Mouse (Mus musculus): ENCODE data around the gene Prkd1.

DNA sequence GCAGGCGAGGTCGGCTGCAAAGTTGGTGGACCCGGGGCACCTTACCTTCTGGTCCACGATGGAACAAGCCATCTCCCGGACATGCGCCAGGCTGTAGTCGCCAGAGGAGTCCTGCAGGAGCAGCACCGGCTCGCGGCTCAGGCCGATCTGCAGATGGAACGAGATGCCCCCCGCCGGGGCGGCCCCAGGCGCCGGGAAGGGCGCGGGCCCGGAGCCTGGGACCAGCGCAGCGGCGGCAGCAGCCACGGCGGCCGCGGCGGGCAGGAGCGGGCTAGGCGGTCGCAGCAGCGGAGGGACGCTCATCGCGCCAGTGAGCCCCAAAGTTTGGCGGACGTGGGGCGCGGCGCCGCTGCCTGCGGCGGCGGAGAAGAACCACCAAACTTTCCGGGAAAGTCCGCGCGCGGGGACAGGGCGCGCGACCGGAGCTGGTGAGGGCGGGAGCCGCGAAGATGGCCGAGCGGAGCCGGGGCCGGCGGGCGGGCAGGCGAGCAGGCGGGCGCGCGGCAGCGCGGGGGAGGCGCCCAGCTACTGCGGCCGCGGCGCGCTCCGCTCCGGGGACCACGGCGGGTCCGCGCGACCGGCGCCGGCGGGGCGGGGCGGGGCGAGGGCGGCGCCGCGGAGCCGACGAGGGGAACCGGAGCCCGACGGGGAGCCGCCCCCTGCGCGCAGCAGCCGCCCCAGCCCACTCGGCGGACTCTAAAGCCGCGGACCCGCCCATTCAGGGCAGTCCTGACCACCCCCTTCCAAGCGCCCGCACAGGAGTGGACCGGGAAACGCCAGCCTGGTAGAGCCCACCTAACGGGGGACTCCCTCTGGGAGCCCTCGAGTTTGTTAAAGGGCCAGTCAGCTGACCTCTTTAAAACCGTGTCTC, at the start of gene Prkd1:
- TF ChIP-seq GATA1 (IDR thresholded peaks at IDR 0.05; ENCODE audit: borderline replicate concordance, low read length) (no peak), CTCF (IDR thresholded peaks at IDR 0.05; ENCODE audit: low read depth, low read length) (no peak), GATA2 (IDR thresholded peaks at IDR 0.05; ENCODE audit: borderline replicate concordance, low read depth, low read length) (no peak), TAL1 (conservative IDR thresholded peaks at IDR 0.05; ENCODE audit: low read depth, low read length) (no peak)

All from G1E (cell line).